Mouse (Mus musculus): ENCODE results near the gene Fat4. TPM values are rescaled to one million over a fixed set of nuclear protein-coding genes. Genes with fewer than 3 reads are reported as not detected.

The Fat4 gene
- 6.0 and 7.6 TPM in 2 replicates for polyA plus RNA-seq (2016; fragmentation: Nextera tagmentation; extraction: Ambion mirVana)

DNA sequence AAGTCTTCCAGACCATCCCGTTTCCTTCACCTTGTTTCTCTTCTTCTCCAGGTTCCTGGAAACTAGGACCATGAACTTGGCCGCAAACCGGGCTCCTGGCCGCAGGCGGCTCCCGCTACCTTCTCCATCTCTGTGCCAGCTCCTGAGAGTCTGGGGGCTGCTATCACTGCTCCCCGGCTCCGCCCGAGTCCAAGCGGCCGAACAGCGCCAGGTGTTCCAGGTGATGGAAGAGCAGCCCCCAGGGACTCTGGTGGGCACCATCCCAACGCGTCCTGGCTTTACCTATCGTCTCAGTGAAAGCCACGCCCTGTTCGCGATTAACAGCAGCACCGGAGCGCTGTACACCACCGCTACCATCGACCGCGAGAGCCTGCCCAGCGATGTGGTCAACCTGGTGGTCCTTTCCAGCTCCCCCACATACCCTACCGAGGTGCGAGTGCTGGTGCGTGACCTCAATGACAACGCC lies at the start of gene Fat4:
Gene Fat4 (plus strand): TSS at position 51 of the 466 bp plus-strand sequence.
- H3K36me3 ChIP-seq (replicated peaks), result peaks cover 43% of the 10 kb centered on the region
- H3K27me3 ChIP-seq (ENCODE audit: poor library complexity, severe bottlenecking), result peaks cover 22% of the 10 kb centered on the region
- H3K27ac ChIP-seq, result peak within 1 kb of the TSS; percentile 94
- 1% methylated on average over 29 of the region's 29 CpGs for WGBS
- DNase-seq (ENCODE audit: extremely low spot score, low spot score), result peak; percentile 25
- peaks cover 59% of the 10 kb centered on the region for H3K4me1 ChIP-seq
- H3K4me3 ChIP-seq, result peak within 1 kb of the TSS; percentile 63
- peaks cover 32% of the 10 kb centered on the region for H3K9me3 ChIP-seq

DNA sequence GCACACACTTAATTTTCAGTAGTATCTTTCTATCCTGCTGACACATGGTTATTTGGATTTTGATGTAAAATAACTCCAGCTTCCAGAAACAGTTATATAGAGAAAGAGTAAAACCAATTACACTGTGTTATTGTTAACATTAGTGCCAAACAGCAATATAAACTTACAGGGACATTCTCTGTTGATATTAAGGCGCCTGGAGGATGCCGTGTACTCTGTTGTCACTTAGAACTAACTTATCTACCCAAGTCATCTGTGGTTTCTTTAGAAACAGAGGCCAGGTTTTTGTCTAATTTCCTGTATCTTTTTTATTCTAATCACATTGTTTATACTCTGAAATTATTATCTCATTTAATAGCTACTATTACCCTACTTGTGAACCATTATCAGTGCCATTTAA lies 47.3 kb upstream of the Fat4 start:
- 93% methylated on average over 2 of the region's 2 CpGs for WGBS
- no peaks in the 10 kb centered on the region for H3K27me3 ChIP-seq (ENCODE audit: poor library complexity, severe bottlenecking)
- H3K4me3 ChIP-seq, result no peak overlapping the region
- no peak overlapping the region for H3K27ac ChIP-seq
- H3K9me3 ChIP-seq, result 0 out of 2 replicates have a peak, but pooled peaks cover 5% of the 10 kb centered on the region
- H3K36me3 ChIP-seq (replicated peaks), result no peaks in the 10 kb centered on the region
- peaks cover 7% of the 10 kb centered on the region for H3K4me1 ChIP-seq
- no peak for DNase-seq (ENCODE audit: extremely low spot score, low spot score)

DNA sequence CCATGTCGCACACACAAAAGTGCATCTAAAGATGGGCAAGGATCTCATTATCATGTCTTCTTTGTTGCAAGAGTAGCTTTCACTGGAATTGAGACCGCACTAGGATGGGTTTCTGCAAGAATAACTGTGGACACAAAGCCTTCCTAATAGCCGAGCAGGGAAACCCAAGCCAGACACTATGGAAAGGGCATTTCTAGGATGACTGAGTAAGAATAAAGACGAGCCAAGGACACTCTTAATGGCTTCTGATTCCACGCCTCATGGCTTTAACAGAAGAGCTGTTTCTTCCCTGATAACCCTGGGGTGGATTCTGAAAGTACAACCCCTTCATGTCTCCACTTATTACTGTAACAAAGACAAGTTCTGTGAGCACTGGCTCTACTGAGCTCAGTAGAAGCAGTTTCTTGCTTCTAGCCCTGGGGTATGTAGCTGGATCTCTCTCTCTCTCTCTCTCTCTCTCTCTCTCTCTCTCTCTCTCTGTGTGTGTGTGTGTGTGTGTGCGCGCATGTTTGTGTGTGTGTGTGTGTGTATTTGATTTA lies 43.7 kb upstream of the Fat4 start:
- WGBS, result 51% methylated on average over 7 of the region's 7 CpGs
- 0 out of 2 replicates have a peak, but pooled peaks cover 5% of the 10 kb centered on the region for H3K9me3 ChIP-seq
- DNase-seq (ENCODE audit: extremely low spot score, low spot score), result no peak
- no peak overlapping the region for H3K4me3 ChIP-seq
- H3K27me3 ChIP-seq (ENCODE audit: poor library complexity, severe bottlenecking), result no peaks in the 10 kb centered on the region
- 0 out of 2 replicates have a peak overlapping the region, but pooled peaks have one; percentile 25 for H3K27ac ChIP-seq
- no peaks in the 10 kb centered on the region for H3K36me3 ChIP-seq (replicated peaks)
- peaks cover 21% of the 10 kb centered on the region for H3K4me1 ChIP-seq

DNA sequence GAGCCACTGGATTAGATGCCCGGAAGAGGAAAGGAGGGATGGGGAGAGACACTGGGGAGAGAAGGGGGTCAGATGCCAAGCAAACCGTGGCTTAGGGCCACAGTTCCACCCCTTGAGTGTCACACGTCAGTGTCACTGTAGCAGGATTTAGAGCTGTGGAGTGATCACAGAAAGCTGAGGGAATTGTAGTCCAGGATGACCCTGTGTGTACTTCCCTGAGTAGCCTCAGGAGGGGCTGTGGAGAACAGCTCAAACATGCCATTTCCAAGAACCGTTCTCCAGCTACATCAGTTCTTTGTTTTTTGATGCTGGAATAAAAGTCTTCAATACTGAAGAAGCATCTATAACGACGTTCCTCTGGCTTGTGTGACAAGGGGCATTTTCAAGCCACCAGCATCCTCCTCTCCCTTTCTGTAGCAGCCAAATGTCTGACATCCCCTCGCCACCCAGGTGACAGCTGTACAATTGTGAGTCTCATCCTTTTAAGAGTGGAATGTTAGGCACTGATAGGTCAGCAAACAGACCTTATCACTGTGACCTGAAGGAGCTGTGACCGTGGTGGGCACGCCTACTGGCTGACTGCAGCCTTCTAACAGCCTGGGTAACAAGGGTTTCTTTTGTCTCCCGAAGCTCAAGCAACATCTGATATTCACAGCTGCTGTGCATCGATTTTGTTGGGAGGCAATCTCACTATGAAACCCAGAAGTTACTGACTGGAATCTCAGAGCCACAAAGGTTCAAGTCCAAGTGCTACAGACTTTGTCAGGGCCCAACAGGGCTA lies 39.9 kb upstream of the Fat4 start:
- Histone ChIP-seq H3K27ac (peak overlapping the region; percentile 52; the same call in 1 of the 2 replicates), H3K27me3 (ENCODE audit: poor library complexity, severe bottlenecking) (no peaks in the 10 kb centered on the region), H3K4me1 (peaks cover 30% of the 10 kb centered on the region), H3K9me3 (0 out of 2 replicates have a peak, but pooled peaks cover 5% of the 10 kb centered on the region), H3K4me3 (no peak overlapping the region), H3K36me3 (replicated peaks) (no peaks in the 10 kb centered on the region)
- no peak for DNase-seq (ENCODE audit: extremely low spot score, low spot score)
- WGBS, result 54% methylated on average over 11 of the region's 11 CpGs

DNA sequence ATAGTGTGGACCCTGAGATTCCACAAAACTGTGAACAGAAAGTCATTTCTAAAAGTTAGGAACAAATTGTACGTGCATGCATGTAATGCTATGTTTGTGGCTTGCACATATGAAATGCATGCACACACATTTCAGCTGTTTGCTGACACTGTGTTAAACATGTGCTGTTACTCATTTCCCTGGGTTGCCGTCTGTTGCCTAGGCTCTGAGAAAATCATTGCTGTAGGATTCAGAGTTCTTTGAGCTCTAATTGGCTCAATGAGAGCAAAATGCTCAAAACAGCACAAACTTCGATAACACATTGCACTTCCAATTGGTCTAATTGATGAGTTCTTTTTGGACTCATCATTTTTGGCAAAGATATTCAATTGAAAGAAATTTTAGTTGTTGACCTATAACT lies 37.7 kb upstream of the Fat4 start:
- H3K4me3 ChIP-seq, result no peak overlapping the region
- peaks cover 23% of the 10 kb centered on the region for H3K4me1 ChIP-seq
- 79% methylated on average over 3 of the region's 3 CpGs for WGBS
- no peaks in the 10 kb centered on the region for H3K27me3 ChIP-seq (ENCODE audit: poor library complexity, severe bottlenecking)
- DNase-seq (ENCODE audit: extremely low spot score, low spot score), result no peak
- H3K36me3 ChIP-seq (replicated peaks), result no peaks in the 10 kb centered on the region
- no peak overlapping the region for H3K27ac ChIP-seq
- H3K9me3 ChIP-seq, result no peaks in the 10 kb centered on the region

DNA sequence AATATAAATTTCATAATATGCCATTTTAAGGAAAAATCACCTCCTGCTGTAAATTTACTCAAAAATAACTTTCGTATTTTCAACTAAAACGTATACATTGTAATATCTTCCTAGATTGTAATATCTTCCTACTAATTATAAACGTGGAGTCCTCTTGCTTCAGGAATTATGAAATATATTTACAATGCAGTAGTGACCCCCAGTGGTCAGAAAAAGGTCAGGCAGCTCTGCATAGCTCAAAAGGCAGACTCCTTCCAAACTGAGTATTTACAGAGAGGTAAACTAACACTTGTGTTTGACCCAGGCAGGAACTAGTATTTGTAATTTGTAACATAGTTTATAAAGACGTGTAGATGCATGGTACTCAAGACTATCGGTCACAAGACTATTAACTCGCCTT lies 37.2 kb upstream of the Fat4 start:
- Histone ChIP-seq H3K4me3 (no peak overlapping the region), H3K36me3 (replicated peaks) (no peaks in the 10 kb centered on the region), H3K27ac (no peak overlapping the region), H3K27me3 (ENCODE audit: poor library complexity, severe bottlenecking) (no peaks in the 10 kb centered on the region), H3K4me1 (peaks cover 23% of the 10 kb centered on the region), H3K9me3 (no peaks in the 10 kb centered on the region)
- DNase-seq (ENCODE audit: extremely low spot score, low spot score), result no peak
- 42% methylated on average over 6 of the region's 6 CpGs for WGBS

DNA sequence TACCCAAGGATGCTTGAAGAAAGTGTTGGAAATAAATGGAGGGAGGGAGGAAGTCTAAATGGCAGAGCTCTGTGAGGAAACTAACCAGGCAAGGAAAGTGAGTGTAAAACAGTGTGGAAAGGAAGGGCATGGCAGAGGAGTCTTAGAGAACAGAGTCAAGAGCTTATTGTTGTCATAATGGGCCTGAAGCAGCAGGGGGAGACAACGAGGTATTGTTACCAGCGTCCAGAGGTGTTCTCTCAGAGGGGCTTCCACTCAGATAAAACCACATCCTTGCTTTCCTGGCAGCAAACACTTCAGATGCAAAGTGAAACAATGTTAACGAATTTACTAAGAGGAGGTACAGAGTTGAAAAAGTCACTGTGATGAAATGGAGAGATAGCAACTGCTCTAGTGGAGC lies 33.1 kb upstream of the Fat4 start:
- Histone ChIP-seq H3K27ac (no peak overlapping the region), H3K27me3 (ENCODE audit: poor library complexity, severe bottlenecking) (no peaks in the 10 kb centered on the region), H3K36me3 (replicated peaks) (no peaks in the 10 kb centered on the region), H3K4me3 (no peak overlapping the region), H3K4me1 (0 out of 2 replicates have a peak, but pooled peaks cover 5% of the 10 kb centered on the region), H3K9me3 (no peaks in the 10 kb centered on the region)
- DNase-seq (ENCODE audit: extremely low spot score, low spot score), result no peak
- WGBS, result 16% methylated on average over 3 of the region's 3 CpGs

DNA sequence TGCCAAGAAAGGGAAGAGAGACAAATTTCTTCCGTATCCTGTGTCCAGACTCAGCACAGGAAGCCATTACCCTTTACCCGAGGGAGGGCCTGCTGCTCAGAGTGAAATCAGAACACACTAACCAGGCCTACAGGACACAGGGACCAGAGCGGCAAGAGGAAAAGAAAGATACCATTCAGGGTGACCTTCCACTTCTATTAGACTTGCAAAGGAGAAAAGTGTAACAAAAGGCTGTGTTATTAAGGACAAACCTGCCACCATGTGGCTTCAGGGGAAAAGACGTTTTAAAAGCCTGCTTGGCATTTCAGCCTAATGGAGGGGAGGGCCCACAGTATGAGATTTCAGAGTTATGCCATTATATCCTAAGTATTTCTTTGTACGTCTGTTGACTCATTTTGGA lies 26.1 kb upstream of the Fat4 start:
- Histone ChIP-seq H3K36me3 (replicated peaks) (no peaks in the 10 kb centered on the region), H3K4me1 (peaks cover 5% of the 10 kb centered on the region), H3K9me3 (no peaks in the 10 kb centered on the region), H3K27ac (peak overlapping the region; percentile 56; the same call in 1 of the 2 replicates), H3K27me3 (ENCODE audit: poor library complexity, severe bottlenecking) (no peaks in the 10 kb centered on the region), H3K4me3 (no peak overlapping the region)
- 49% methylated on average over 5 of the region's 5 CpGs for WGBS
- DNase-seq (ENCODE audit: extremely low spot score, low spot score), result no peak

DNA sequence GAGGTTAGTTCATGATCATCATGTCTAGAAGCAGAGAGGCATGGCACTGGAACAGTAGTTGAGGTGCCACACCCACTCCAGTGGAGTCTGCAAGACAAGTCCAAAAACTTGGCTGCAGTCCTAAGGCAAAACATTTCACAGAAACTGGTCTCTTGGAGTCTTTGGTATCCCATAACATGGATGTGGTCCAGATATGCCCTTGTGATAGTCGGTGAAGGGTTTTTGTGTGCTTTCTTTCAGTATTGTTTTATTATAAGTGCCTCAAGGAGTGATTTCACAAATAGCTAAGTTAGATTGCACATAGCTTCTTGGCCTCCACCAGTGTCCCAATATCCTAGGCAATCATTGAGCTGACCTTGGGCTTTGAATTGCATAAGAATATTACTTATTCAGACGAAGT lies 15.4 kb upstream of the Fat4 start:
- DNase-seq (ENCODE audit: extremely low spot score, low spot score), result no peak
- 92% methylated on average over 2 of the region's 2 CpGs for WGBS
- Histone ChIP-seq H3K9me3 (no peaks in the 10 kb centered on the region), H3K27me3 (ENCODE audit: poor library complexity, severe bottlenecking) (no peaks in the 10 kb centered on the region), H3K4me1 (no peaks in the 10 kb centered on the region), H3K27ac (no peak overlapping the region), H3K36me3 (replicated peaks) (no peaks in the 10 kb centered on the region), H3K4me3 (no peak overlapping the region)

DNA sequence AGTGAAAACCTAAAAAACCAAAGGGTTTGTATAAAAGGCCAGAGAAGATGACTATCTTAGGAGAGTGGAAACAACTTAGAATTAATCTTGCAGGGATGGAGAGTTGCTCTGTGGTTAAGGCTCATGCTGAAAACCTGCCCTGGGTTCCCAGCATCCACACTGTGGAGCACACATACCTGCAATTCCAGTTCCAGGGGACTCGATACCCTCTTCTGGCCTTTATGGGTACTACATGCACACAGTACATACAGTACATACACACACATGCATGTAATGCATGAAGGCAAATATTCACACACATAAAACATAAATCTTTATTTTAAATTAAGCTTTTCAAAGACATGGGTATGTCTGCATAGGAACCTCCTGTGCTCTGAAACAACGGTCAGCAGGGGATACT lies 10.9 kb upstream of the Fat4 start:
- no peak overlapping the region for H3K27ac ChIP-seq
- H3K4me1 ChIP-seq, result no peaks in the 10 kb centered on the region
- WGBS, result 97% methylated on average over 2 of the region's 2 CpGs
- H3K27me3 ChIP-seq (ENCODE audit: poor library complexity, severe bottlenecking), result no peaks in the 10 kb centered on the region
- H3K4me3 ChIP-seq, result no peak overlapping the region
- H3K9me3 ChIP-seq, result no peaks in the 10 kb centered on the region
- no peak for DNase-seq (ENCODE audit: extremely low spot score, low spot score)
- no peaks in the 10 kb centered on the region for H3K36me3 ChIP-seq (replicated peaks)

DNA sequence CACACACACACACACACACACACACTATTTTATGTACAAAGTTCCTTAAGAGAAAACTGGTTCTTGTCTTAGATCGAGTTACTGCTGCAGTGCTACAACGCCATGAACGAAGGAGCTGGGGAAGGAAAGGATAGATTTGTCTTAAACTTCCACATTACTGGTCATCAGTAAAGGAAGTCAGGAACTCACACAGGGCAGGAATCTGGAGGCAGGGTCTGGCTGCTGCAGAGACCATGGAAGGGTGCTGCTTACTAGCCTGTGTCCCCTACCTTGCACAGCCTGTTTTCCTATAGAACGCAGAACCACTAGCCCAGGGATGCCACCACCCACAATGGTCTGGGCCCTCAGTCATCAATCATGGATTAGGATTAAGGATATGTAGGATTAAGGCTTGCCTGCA lies 10.0 kb upstream of the Fat4 start:
- Histone ChIP-seq H3K4me1 (no peaks in the 10 kb centered on the region), H3K4me3 (no peak overlapping the region), H3K27me3 (ENCODE audit: poor library complexity, severe bottlenecking) (no peaks in the 10 kb centered on the region), H3K9me3 (no peaks in the 10 kb centered on the region), H3K36me3 (replicated peaks) (no peaks in the 10 kb centered on the region), H3K27ac (no peak overlapping the region)
- 96% methylated on average over 4 of the region's 4 CpGs for WGBS
- DNase-seq (ENCODE audit: extremely low spot score, low spot score), result no peak

DNA sequence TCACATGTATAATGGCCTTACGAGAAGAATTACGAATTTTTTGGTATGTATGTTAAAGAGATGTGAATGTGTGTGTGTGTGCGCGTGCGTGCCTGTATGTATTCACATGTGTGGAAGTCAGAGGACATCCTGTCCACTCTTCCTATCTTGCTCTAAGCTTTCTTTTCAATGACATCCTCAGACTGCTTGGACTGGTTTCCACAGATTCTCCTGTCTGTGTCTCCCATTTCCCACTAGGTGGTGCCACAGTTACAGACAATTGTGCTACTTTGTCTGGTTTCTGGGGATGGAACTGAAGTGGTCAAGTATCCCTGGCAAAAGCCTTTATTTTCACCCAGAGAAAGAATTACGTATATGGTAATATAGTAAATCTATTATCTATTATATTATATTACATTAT lies 4.0 kb upstream of the Fat4 start:
- DNase-seq (ENCODE audit: extremely low spot score, low spot score), result peak; percentile 31
- 68% methylated on average over 6 of the region's 6 CpGs for WGBS

DNA sequence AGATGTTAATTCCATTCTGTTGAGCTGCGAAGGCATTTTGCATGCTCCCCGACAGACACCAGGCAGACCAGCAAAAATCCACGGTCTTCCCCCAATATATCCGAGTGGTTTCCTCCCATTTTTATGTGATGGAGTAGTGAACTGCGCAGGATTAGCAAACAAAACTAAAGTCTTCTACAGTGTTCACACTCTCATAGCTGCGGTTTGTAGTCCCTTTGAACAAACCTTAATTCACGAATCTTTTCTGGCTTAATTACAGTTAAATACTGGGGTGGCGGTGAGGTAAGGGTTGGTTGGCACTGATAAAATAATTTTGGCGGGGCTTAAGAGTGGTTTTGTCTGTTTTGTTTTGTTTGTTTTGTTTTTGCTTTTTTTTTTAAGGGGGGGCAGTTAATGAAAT lies 3.1 kb upstream of the Fat4 start:
- peak overlapping the region; percentile 94 for H3K27ac ChIP-seq
- H3K9me3 ChIP-seq, result peaks cover 1% of the 10 kb centered on the region; the same call in 1 of the 2 replicates
- peaks cover 17% of the 10 kb centered on the region for H3K27me3 ChIP-seq (ENCODE audit: poor library complexity, severe bottlenecking)
- peaks cover 36% of the 10 kb centered on the region for H3K4me1 ChIP-seq
- peak overlapping the region; percentile 63; the same call in 1 of the 2 replicates for H3K4me3 ChIP-seq
- peaks cover 10% of the 10 kb centered on the region for H3K36me3 ChIP-seq (replicated peaks)
- WGBS, result 38% methylated on average over 9 of the region's 9 CpGs
- DNase-seq (ENCODE audit: extremely low spot score, low spot score), result no peak

More for the DNA sequence above, 4.0 kb upstream of the Fat4 start:
- H3K27me3 ChIP-seq (ENCODE audit: poor library complexity, severe bottlenecking), result peaks cover 10% of the 10 kb centered on the region
- peaks cover 27% of the 10 kb centered on the region for H3K4me1 ChIP-seq
- H3K9me3 ChIP-seq, result no peaks in the 10 kb centered on the region
- H3K27ac ChIP-seq, result no peak overlapping the region
- peaks cover 2% of the 10 kb centered on the region; the same call in 1 of the 2 replicates for H3K36me3 ChIP-seq (replicated peaks)
- no peak overlapping the region for H3K4me3 ChIP-seq
